Mouse (Mus musculus) stomach, postnatal 0 days (tissue): Measurements from ENCODE around the gene Ngly1. TPM values are rescaled to one million over a fixed set of nuclear protein-coding genes. Genes with fewer than 3 reads are reported as not detected.

Experiments
- ATAC-seq: fragments of 200-750 bp; cut with Nextera tagmentation; 2 replicates; pipeline ENCODE4 v1.8.0; 2017; ENCODE audit not compliant: low FRiP score, low TSS enrichment
- DNase-seq: peaks from one replicate; pipeline ENCODE4 v3.0.0-alpha.2; 2016; ENCODE audit warnings: low spot score
- H3K27ac ChIP-seq: fragments of 300-500 bp; sonication (generic); replicated peaks from 2 replicates; pipeline ENCODE4 v1.5.1; 2014; ENCODE audit warnings: mild to moderate bottlenecking, control low read depth
- H3K27me3 ChIP-seq: fragments of 300-500 bp; sonication (generic); 2 replicates; pipeline ENCODE4 v1.6.1; 2014; ENCODE audit warnings: low read length; ENCODE audit not compliant: control insufficient read depth, insufficient read depth
- H3K36me3 ChIP-seq: fragments of 300-500 bp; sonication (generic); 2 replicates; pipeline ENCODE4 v1.6.1; 2014; ENCODE audit warnings: low read length, mixed read lengths; ENCODE audit not compliant: control insufficient read depth, insufficient read depth
- H3K4me1 ChIP-seq: fragments of 300-500 bp; sonication (generic); replicated peaks from 2 replicates; pipeline ENCODE4 v1.6.1; 2014; ENCODE audit warnings: antibody characterized with exemption; ENCODE audit not compliant: control insufficient read depth, insufficient read depth
- H3K4me2 ChIP-seq: fragments of 300-500 bp; sonication (generic); replicated peaks from 2 replicates; pipeline ENCODE4 v1.6.1; 2014; ENCODE audit warnings: low read depth, mild to moderate bottlenecking, control low read depth, moderate library complexity
- H3K4me3 ChIP-seq: fragments of 300-500 bp; sonication (generic); 2 replicates; pipeline ENCODE4 v1.5.1; 2014; ENCODE audit warnings: low read depth, low read length, control low read depth
- H3K9ac ChIP-seq: fragments of 300-500 bp; sonication (generic); 2 replicates; pipeline ENCODE4 v1.6.1; 2014; ENCODE audit warnings: mild to moderate bottlenecking, low read length, control low read depth, mixed read lengths
- H3K9me3 ChIP-seq: fragments of 300-500 bp; sonication (generic); 2 replicates; pipeline ENCODE4 v1.6.1; 2016; ENCODE audit warnings: low read length; ENCODE audit not compliant: control insufficient read depth
- CTCF ChIP-seq: IDR thresholded peaks from 2 replicates; pipeline ENCODE4 v1.5.1; 2016; ENCODE audit warnings: antibody characterized with exemption, low read depth, mild to moderate bottlenecking, moderate library complexity
- EP300 ChIP-seq: optimal IDR thresholded peaks from 2 replicates; pipeline ENCODE3; 2016; ENCODE audit warnings: antibody characterized with exemption
- WGBS: fragments of 180-500 bp; shearing (Covaris S2); extraction: QIAGEN DNeasy Blood & Tissue Kit; methylation state at CpG from one replicate; pipeline ENCODE4 v1.1.7; 2014; 5-methylcytosine and 5-hydroxymethylcytosine counted together
- polyA plus RNA-seq: library from polyadenylated mRNA; unstranded; fragments of >200 nt; fragmentation: Nextera tagmentation; extraction: Ambion mirVana; gene quantifications from 2 replicates; pipeline ENCODE4 v1.2.1, GENCODE M21; 2015

The Ngly1 gene
- polyA plus RNA-seq, 1 experiment from 2014 or later, result 35.2 TPM

GRCm38 (mm10) chr14:16313936-16314521 lies 64.9 kb downstream of the Ngly1 start:
- no peak for DNase-seq
- no peak for TF ChIP-seq CTCF
- TF ChIP-seq EP300, result no peak
- no peak overlapping the region for H3K4me3 ChIP-seq
- no peak for ATAC-seq
- H3K4me2 ChIP-seq, result no peak overlapping the region
- no peaks in the 10 kb centered on the region for H3K36me3 ChIP-seq
- 47% methylated on average over 7 of the region's 7 CpGs for WGBS
- no peaks in the 10 kb centered on the region for H3K9me3 ChIP-seq
- no peak overlapping the region for H3K9ac ChIP-seq
- H3K4me1 ChIP-seq, result no peaks in the 10 kb centered on the region
- no peaks in the 10 kb centered on the region for H3K27me3 ChIP-seq
- no peak overlapping the region; the same call in 1 of the 2 replicates for H3K27ac ChIP-seq

- Histone ChIP-seq H3K4me2 (no peak overlapping the region), H3K9me3 (no peaks in the 10 kb centered on the region), H3K4me3 (no peak overlapping the region), H3K27ac (no peak overlapping the region), H3K27me3 (no peaks in the 10 kb centered on the region), H3K4me1 (no peaks in the 10 kb centered on the region), H3K36me3 (no peaks in the 10 kb centered on the region), H3K9ac (no peak overlapping the region)
- DNase-seq, result no peak
- ATAC-seq, result no peak
- WGBS, result 71% methylated on average over 2 of the region's 2 CpGs
- TF ChIP-seq EP300 (no peak), CTCF (no peak)
Observed at GRCm38 (mm10) chr14:16314842-16315241, 65.8 kb downstream of the Ngly1 start.

GRCm38 (mm10) chr14:16316715-16317114 lies 67.6 kb downstream of the Ngly1 start:
- Histone ChIP-seq H3K36me3 (no peaks in the 10 kb centered on the region), H3K4me3 (no peak overlapping the region), H3K9me3 (no peaks in the 10 kb centered on the region), H3K27me3 (no peaks in the 10 kb centered on the region), H3K27ac (no peak overlapping the region), H3K4me1 (no peaks in the 10 kb centered on the region), H3K9ac (no peak overlapping the region), H3K4me2 (no peak overlapping the region)
- no peak for TF ChIP-seq CTCF
- no peak for TF ChIP-seq EP300
- WGBS, result 41% methylated on average over 1 of the region's 1 CpGs
- DNase-seq (no peak), ATAC-seq (no peak)

GRCm38 (mm10) chr14:16319818-16320217 lies 70.7 kb downstream of the Ngly1 start:
- H3K4me1 ChIP-seq, result no peaks in the 10 kb centered on the region

GRCm38 (mm10) chr14:16324394-16324793 lies 75.3 kb downstream of the Ngly1 start:
- Histone ChIP-seq H3K4me1 (no peaks in the 10 kb centered on the region), H3K27me3 (no peaks in the 10 kb centered on the region), H3K27ac (no peak overlapping the region), H3K36me3 (no peaks in the 10 kb centered on the region), H3K4me3 (no peak overlapping the region), H3K9ac (no peak overlapping the region), H3K9me3 (no peaks in the 10 kb centered on the region), H3K4me2 (no peak overlapping the region)
- no peak for ATAC-seq
- TF ChIP-seq CTCF, result no peak
- peak; percentile 41 for TF ChIP-seq EP300
- whole genome bisulfite sequencing, result 68% methylated on average over 4 of the region's 4 CpGs
- no peak for DNase-seq

More at GRCm38 (mm10) chr14:16319818-16320217, 70.7 kb downstream of the Ngly1 start:
- H3K36me3 ChIP-seq, result no peaks in the 10 kb centered on the region
- H3K4me2 ChIP-seq, result no peak overlapping the region
- H3K9ac ChIP-seq, result no peak overlapping the region
- no peaks in the 10 kb centered on the region for H3K27me3 ChIP-seq
- DNase-seq (no peak), ATAC-seq (no peak)
- 86% methylated on average over 2 of the region's 2 CpGs for WGBS
- H3K4me3 ChIP-seq, result no peak overlapping the region
- no peak overlapping the region for H3K27ac ChIP-seq
- no peaks in the 10 kb centered on the region for H3K9me3 ChIP-seq
- TF ChIP-seq EP300 (no peak), CTCF (no peak)

GRCm38 (mm10) chr14:16325208-16325607 lies 76.1 kb downstream of the Ngly1 start:
- H3K4me1 ChIP-seq, result no peaks in the 10 kb centered on the region
- 29% methylated on average over 1 of the region's 1 CpGs for WGBS
- ATAC-seq, result no peak
- no peaks in the 10 kb centered on the region for H3K27me3 ChIP-seq
- TF ChIP-seq EP300, result no peak
- peak; percentile 56 for TF ChIP-seq CTCF
- no peak overlapping the region for H3K4me2 ChIP-seq
- H3K9me3 ChIP-seq, result no peaks in the 10 kb centered on the region
- no peak overlapping the region for H3K27ac ChIP-seq
- H3K9ac ChIP-seq, result no peak overlapping the region
- no peak for DNase-seq
- H3K4me3 ChIP-seq, result no peak overlapping the region
- H3K36me3 ChIP-seq, result no peaks in the 10 kb centered on the region
